Mouse (Mus musculus) neural tube, embryonic 12.5 days (tissue): ENCODE measurements around the gene Alx3. TPM values are rescaled to one million over a fixed set of nuclear protein-coding genes. Genes with fewer than 3 reads are reported as not detected.
"Not testable (repeated sequence)": the region's sequence is repeated elsewhere in the genome, so short reads cannot be mapped to it uniquely, and the experiment has no call there.

ENCODE experiments used
- ATAC-seq: fragments of 200-750 bp; cut with Nextera tagmentation; 2 replicates; pipeline ENCODE4 v1.8.0; 2017; ENCODE audit warnings: low read depth, mild to moderate bottlenecking, moderate TSS enrichment, moderate library complexity; ENCODE audit not compliant: low FRiP score
- H3K27ac ChIP-seq: fragments of 300-500 bp; sonication (generic); 2 replicates; pipeline ENCODE4 v1.5.1; 2016
- H3K27me3 ChIP-seq: fragments of 300-500 bp; sonication (generic); replicated peaks from 2 replicates; pipeline ENCODE4 v1.6.1; 2016; ENCODE audit warnings: mild to moderate bottlenecking
- H3K36me3 ChIP-seq: fragments of 300-500 bp; sonication (generic); 2 replicates; pipeline ENCODE4 v1.6.1; 2016; ENCODE audit warnings: mild to moderate bottlenecking
- H3K4me1 ChIP-seq: fragments of 300-500 bp; sonication (generic); 2 replicates; pipeline ENCODE4 v1.6.1; 2016
- H3K4me2 ChIP-seq: fragments of 300-500 bp; sonication (generic); replicated peaks from 2 replicates; pipeline ENCODE4 v1.6.1; 2016; ENCODE audit warnings: mild to moderate bottlenecking
- H3K4me3 ChIP-seq: fragments of 300-500 bp; sonication (generic); 2 replicates; pipeline ENCODE4 v1.5.1; 2016
- H3K9ac ChIP-seq: fragments of 300-500 bp; sonication (generic); 2 replicates; pipeline ENCODE4 v1.6.1; 2016; ENCODE audit warnings: mild to moderate bottlenecking
- H3K9me3 ChIP-seq: fragments of 300-500 bp; sonication (generic); 2 replicates; pipeline ENCODE4 v1.6.1; 2016; ENCODE audit warnings: mild to moderate bottlenecking
- WGBS: fragments of 180-500 bp; shearing (Covaris S2); methylation state at CpG from one replicate; pipeline ENCODE4 v1.1.7; 2016; 5-methylcytosine and 5-hydroxymethylcytosine counted together
- polyA plus RNA-seq: library from polyadenylated mRNA; unstranded; fragments of >200 nt; fragmentation: Nextera tagmentation; extraction: Ambion mirVana; gene quantifications from 2 replicates; pipeline ENCODE4 v1.2.1, GENCODE M21; 2016

The Alx3 gene
- polyA plus RNA-seq, 1 experiment from 2014 or later = 0.33 TPM

DNA sequence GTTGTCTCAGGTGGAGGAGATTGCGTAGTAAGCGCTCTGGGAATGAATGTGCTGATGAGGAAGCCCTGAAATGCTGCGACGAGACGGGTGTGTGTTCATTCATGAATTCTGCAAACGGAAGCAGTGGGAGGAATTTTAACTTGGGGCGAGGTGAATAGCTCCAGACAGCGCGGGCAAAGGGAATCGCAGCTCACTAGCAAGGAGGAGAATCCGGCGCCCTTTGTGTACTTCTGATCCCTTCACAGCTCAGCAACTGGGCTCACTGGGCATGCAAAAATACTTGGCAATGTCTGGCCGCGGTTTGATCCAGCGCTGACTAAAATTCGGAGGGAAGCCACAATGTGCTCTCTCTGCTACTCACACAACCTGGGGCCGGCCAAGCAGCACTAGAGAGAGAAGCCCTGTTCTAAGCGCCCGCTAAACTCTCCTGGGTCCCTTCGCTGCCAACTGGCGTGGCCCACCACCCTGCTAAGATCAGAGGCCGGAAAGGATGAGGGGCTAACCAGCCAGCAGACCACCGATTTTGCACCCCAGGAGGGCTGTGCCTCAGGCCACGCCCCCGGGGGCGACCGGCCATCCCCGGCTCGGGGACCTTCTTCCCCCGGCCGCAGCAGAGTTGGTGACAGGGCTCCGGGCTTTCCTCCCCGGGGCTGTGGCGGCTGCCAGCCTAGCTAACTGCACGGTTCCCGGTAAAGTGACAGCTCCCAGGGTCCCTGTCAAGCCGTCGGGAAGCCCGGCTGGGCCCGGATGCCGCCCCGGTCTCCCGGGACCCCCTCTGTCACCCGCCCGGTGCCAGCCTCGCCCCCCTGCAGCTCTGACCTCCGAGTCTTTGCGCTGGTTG lies 36.1 kb downstream of the Alx3 start, which contains the start of gene Gm10961:
TSS of gene Gm10961 (plus strand) at position 641 of the 841 bp plus-strand sequence.
- H3K4me1 ChIP-seq = peaks cover 13% of the 10 kb centered on the region
- WGBS = 1% methylated on average over 48 of the region's 48 CpGs
- H3K27me3 ChIP-seq = no peaks in the 10 kb centered on the region
- H3K27ac ChIP-seq = peak within 1 kb of the TSS; percentile 92
- no peaks in the 10 kb centered on the region for H3K9me3 ChIP-seq
- ATAC-seq = peak; percentile 78
- H3K4me3 ChIP-seq = peak within 1 kb of the TSS; percentile 97
- H3K36me3 ChIP-seq = peaks cover 25% of the 10 kb centered on the region
- H3K9ac ChIP-seq = peak within 1 kb of the TSS; percentile 99
- peak within 1 kb of the TSS; percentile 59 for H3K4me2 ChIP-seq

DNA sequence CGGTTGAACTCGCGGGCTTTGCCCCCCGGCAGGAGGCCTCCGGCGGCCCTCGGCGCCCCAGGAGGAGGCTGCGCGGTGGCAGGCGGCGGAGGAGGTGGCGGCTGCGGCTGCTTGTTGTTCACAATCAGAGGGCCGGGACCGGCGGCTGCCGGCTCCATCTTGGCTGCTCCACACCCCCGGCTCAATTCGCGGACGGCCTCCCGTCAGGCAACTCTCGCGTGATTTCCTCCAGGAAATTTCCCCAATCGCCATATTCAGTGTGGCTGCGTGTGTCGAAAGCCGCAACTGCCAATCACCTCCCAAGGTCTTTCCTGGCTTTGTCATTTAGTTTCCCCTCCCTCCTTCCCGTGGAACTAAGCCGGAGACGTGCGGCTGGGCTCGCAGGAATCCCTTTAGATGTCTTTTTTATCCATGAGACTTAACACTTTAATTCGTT lies 36.7 kb downstream of the Alx3 start, which contains the start of gene Strip1:
TSS of gene Strip1 (minus strand) at position 172 of the 436 bp plus-strand sequence.
- Histone ChIP-seq H3K4me3 (peak within 1 kb of the TSS; percentile 97), H3K27me3 (no peaks in the 10 kb centered on the region), H3K36me3 (peaks cover 18% of the 10 kb centered on the region), H3K4me1 (peaks cover 13% of the 10 kb centered on the region), H3K9ac (peak within 1 kb of the TSS; percentile 99), H3K9me3 (no peaks in the 10 kb centered on the region), H3K27ac (peak within 1 kb of the TSS; percentile 92), H3K4me2 (peak within 1 kb of the TSS; percentile 59)
- ATAC-seq = peak; percentile 96
- whole genome bisulfite sequencing = under 1% methylated on average over 35 of the region's 35 CpGs

- no peaks in the 10 kb centered on the region for H3K9me3 ChIP-seq
- H3K4me2 ChIP-seq = no peak overlapping the region
- peaks cover 13% of the 10 kb centered on the region for H3K4me1 ChIP-seq
- no peak overlapping the region for H3K27ac ChIP-seq
- no peak overlapping the region for H3K9ac ChIP-seq
- no peaks in the 10 kb centered on the region for H3K27me3 ChIP-seq
- no peak overlapping the region for H3K4me3 ChIP-seq
- WGBS = 94% methylated on average over 4 of the region's 4 CpGs
- ATAC-seq = no peak
- H3K36me3 ChIP-seq = peaks cover 6% of the 10 kb centered on the region
Observed at GRCm38 (mm10) chr3:107632786-107633185, 38.0 kb downstream of the Alx3 start.

DNA sequence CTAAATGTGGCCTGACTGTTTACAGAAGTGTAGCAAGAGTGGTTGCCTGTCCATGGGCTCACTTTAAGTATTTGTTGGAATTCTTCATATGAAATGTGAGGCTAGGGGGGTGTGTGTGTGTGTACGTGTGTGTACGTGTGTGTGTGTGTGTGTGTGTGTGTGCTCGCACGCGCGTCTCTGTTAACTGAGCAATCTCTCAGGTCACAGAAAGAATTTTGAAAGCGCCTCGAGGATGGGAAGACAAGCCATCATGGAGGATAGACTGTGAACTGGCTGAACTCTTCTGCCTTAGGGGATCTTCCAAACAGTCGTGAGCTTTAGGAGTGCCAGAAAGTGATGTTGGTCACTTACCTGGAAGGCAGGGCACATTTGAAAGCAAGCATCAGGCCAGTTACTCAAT lies 39.1 kb downstream of the Alx3 start:
- no peaks in the 10 kb centered on the region for H3K9me3 ChIP-seq
- H3K36me3 ChIP-seq = peaks cover 3% of the 10 kb centered on the region; the same call in 1 of the 2 replicates
- H3K4me2 ChIP-seq = no peak overlapping the region
- H3K4me3 ChIP-seq = no peak overlapping the region
- H3K27ac ChIP-seq = no peak overlapping the region
- WGBS = 91% methylated on average over 9 of the region's 9 CpGs
- no peak overlapping the region for H3K9ac ChIP-seq
- peaks cover 13% of the 10 kb centered on the region for H3K4me1 ChIP-seq
- ATAC-seq = no peak
- H3K27me3 ChIP-seq = no peaks in the 10 kb centered on the region

GRCm38 (mm10) chr3:107635836-107636235 lies 41.0 kb downstream of the Alx3 start:
- no peak overlapping the region for H3K27ac ChIP-seq
- ATAC-seq = no peak
- WGBS = 65% methylated on average over 8 of the region's 8 CpGs
- H3K27me3 ChIP-seq = no peaks in the 10 kb centered on the region
- H3K4me1 ChIP-seq = no peaks in the 10 kb centered on the region
- no peak overlapping the region for H3K9ac ChIP-seq
- H3K4me3 ChIP-seq = no peak overlapping the region
- H3K9me3 ChIP-seq = no peaks in the 10 kb centered on the region
- no peak overlapping the region for H3K4me2 ChIP-seq
- H3K36me3 ChIP-seq = no peaks in the 10 kb centered on the region

DNA sequence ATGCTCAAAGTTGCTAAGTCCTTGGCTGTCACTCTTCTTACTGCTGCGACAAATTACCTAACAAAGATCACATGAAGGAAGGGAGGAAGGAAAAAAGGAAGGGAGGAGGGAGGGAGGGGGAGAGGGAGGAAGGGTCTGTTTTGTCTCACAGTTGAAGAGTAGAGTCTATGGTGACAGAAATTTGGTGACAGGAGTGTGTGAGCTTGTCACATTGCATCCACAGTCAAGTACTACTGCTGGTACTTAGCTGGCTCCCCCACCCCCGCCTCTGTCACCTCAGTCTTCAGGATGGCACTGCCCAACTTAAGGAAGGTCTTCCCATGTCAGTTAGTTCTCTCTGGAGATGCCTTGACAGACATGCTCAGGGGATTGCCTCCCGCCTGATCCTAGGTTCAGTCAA lies 41.4 kb downstream of the Alx3 start:
- H3K36me3 ChIP-seq = no peaks in the 10 kb centered on the region
- no peak overlapping the region for H3K4me2 ChIP-seq
- WGBS = 85% methylated on average over 3 of the region's 3 CpGs
- no peak overlapping the region for H3K27ac ChIP-seq
- no peak overlapping the region for H3K9ac ChIP-seq
- H3K27me3 ChIP-seq = no peaks in the 10 kb centered on the region
- no peaks in the 10 kb centered on the region for H3K9me3 ChIP-seq
- no peak for ATAC-seq
- no peak overlapping the region for H3K4me3 ChIP-seq
- H3K4me1 ChIP-seq = no peaks in the 10 kb centered on the region

- no peaks in the 10 kb centered on the region for H3K27me3 ChIP-seq
- H3K4me1 ChIP-seq = no peaks in the 10 kb centered on the region
- H3K4me3 ChIP-seq = no peak overlapping the region
- H3K9ac ChIP-seq = no peak overlapping the region
- WGBS = 62% methylated on average over 5 of the region's 5 CpGs
- H3K36me3 ChIP-seq = no peaks in the 10 kb centered on the region
- H3K4me2 ChIP-seq = no peak overlapping the region
- no peaks in the 10 kb centered on the region for H3K9me3 ChIP-seq
- H3K27ac ChIP-seq = no peak overlapping the region
- ATAC-seq = no peak
Observed at GRCm38 (mm10) chr3:107637606-107638172, 42.9 kb downstream of the Alx3 start.

- Histone ChIP-seq H3K27ac (no peak overlapping the region), H3K9me3 (no peaks in the 10 kb centered on the region), H3K4me1 (no peaks in the 10 kb centered on the region), H3K9ac (no peak overlapping the region), H3K27me3 (no peaks in the 10 kb centered on the region), H3K4me3 (no peak overlapping the region), H3K36me3 (no peaks in the 10 kb centered on the region), H3K4me2 (no peak overlapping the region)
- WGBS = 94% methylated on average over 3 of the region's 3 CpGs
- ATAC-seq = no peak
Observed at GRCm38 (mm10) chr3:107646947-107647346, 52.1 kb downstream of the Alx3 start.

GRCm38 (mm10) chr3:107650276-107650675 lies 55.4 kb downstream of the Alx3 start:
- 82% methylated on average over 5 of the region's 5 CpGs for WGBS
- not testable (repeated sequence) for H3K27ac ChIP-seq, H3K9me3 ChIP-seq, H3K9ac ChIP-seq, H3K27me3 ChIP-seq, ATAC-seq, H3K4me3 ChIP-seq, H3K4me2 ChIP-seq, H3K36me3 ChIP-seq, H3K4me1 ChIP-seq

GRCm38 (mm10) chr3:107652968-107653367 lies 58.1 kb downstream of the Alx3 start:
- no peaks in the 10 kb centered on the region for H3K9me3 ChIP-seq
- no peak for ATAC-seq
- no peaks in the 10 kb centered on the region for H3K36me3 ChIP-seq
- H3K4me2 ChIP-seq = no peak overlapping the region
- WGBS = 94% methylated on average over 3 of the region's 3 CpGs
- H3K4me1 ChIP-seq = no peaks in the 10 kb centered on the region
- H3K27ac ChIP-seq = no peak overlapping the region
- no peak overlapping the region for H3K4me3 ChIP-seq
- no peaks in the 10 kb centered on the region for H3K27me3 ChIP-seq
- H3K9ac ChIP-seq = no peak overlapping the region

GRCm38 (mm10) chr3:107654861-107655260 lies 60.0 kb downstream of the Alx3 start:
- WGBS = 88% methylated on average over 3 of the region's 3 CpGs
- H3K4me3 ChIP-seq = no peak overlapping the region

More at GRCm38 (mm10) chr3:107654861-107655260, 60.0 kb downstream of the Alx3 start:
- ATAC-seq = no peak
- H3K9me3 ChIP-seq = no peaks in the 10 kb centered on the region
- H3K27me3 ChIP-seq = no peaks in the 10 kb centered on the region
- no peak overlapping the region for H3K4me2 ChIP-seq
- H3K4me1 ChIP-seq = no peaks in the 10 kb centered on the region
- peaks cover 12% of the 10 kb centered on the region; the same call in 1 of the 2 replicates for H3K36me3 ChIP-seq
- no peak overlapping the region for H3K9ac ChIP-seq
- no peak overlapping the region for H3K27ac ChIP-seq
